Mouse (Mus musculus) intestine, embryonic 16.5 days (tissue): Measurements from ENCODE around the gene Aicda. TPM values are rescaled to one million over a fixed set of nuclear protein-coding genes. Genes with fewer than 3 reads are reported as not detected.
A peak's percentile ranks its signal among the peaks of the same experiment; 100 is the strongest.

ENCODE experiments used
- ATAC-seq: fragments of 200-750 bp; cut with Nextera tagmentation; 2 replicates; pipeline ENCODE4 v1.8.0; 2017; ENCODE audit warnings: moderate TSS enrichment, moderate library complexity
- H3K27ac ChIP-seq: fragments of 300-500 bp; sonication (generic); 2 replicates; pipeline ENCODE4 v1.5.1; 2014; ENCODE audit warnings: mild to moderate bottlenecking, low read length
- H3K27me3 ChIP-seq: fragments of 300-500 bp; sonication (generic); replicated peaks from 2 replicates; pipeline ENCODE4 v1.6.1; 2014; ENCODE audit warnings: low read length, control low read depth, mixed read lengths; ENCODE audit not compliant: control insufficient read depth, insufficient read depth
- H3K36me3 ChIP-seq: fragments of 300-500 bp; sonication (generic); 2 replicates; pipeline ENCODE4 v1.6.1; 2014; ENCODE audit warnings: low read length, control low read depth; ENCODE audit not compliant: control insufficient read depth, insufficient read depth
- H3K4me1 ChIP-seq: fragments of 300-500 bp; sonication (generic); 2 replicates; pipeline ENCODE4 v1.6.1; 2014; ENCODE audit warnings: low read length, control low read depth, mixed read lengths; ENCODE audit not compliant: control insufficient read depth, insufficient read depth
- H3K4me2 ChIP-seq: fragments of 300-500 bp; sonication (generic); 2 replicates; pipeline ENCODE4 v1.6.1; 2014; ENCODE audit warnings: low read depth, low read length, control low read depth
- H3K4me3 ChIP-seq: fragments of 300-500 bp; sonication (generic); 2 replicates; pipeline ENCODE4 v1.5.1; 2014; ENCODE audit warnings: mild to moderate bottlenecking, low read length
- H3K9ac ChIP-seq: fragments of 300-500 bp; sonication (generic); 2 replicates; pipeline ENCODE4 v1.6.1; 2014; ENCODE audit warnings: low read depth, low read length
- H3K9me3 ChIP-seq: fragments of 300-500 bp; sonication (generic); 2 replicates; pipeline ENCODE4 v1.6.1; 2016; ENCODE audit warnings: low read length, control low read depth; ENCODE audit not compliant: control insufficient read depth
- WGBS: fragments of 180-500 bp; shearing (Covaris S2); extraction: QIAGEN DNeasy Blood & Tissue Kit; methylation state at CpG from one replicate; pipeline ENCODE4 v1.1.7; 2014; 5-methylcytosine and 5-hydroxymethylcytosine counted together
- polyA plus RNA-seq: library from polyadenylated mRNA; unstranded; fragments of >200 nt; fragmentation: Nextera tagmentation; extraction: Ambion mirVana; gene quantifications from 2 replicates; pipeline ENCODE4 v1.2.1, GENCODE M21; 2015

The Aicda gene
- polyA plus RNA-seq, 1 experiment from 2014 or later: not detected

DNA sequence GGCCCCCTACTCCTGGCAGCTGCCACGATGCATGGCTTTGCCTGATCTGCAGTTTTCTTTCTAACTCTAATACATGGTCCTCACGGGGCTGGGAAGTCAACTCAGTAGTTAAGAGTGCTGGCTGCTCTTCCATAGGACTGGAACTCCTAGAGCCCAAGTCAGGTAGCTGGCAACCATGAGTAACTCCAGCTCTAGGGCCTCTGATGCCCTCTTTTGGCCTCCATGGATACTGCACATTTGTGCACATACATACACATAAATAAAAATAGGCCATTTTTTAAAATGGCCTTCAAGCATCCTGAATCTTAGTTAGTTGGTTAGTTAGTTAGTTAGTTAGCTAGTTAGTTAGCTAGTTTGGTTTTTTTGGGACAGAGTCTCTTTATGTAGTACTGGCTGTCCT is 39.3 kb downstream of the Aicda start:
- H3K4me2 ChIP-seq: no peak overlapping the region
- H3K27ac ChIP-seq: no peak overlapping the region
- no peak overlapping the region for H3K9ac ChIP-seq
- WGBS: 86% methylated on average over 2 of the region's 2 CpGs
- H3K4me3 ChIP-seq: no peak overlapping the region
- ATAC-seq: no peak
- H3K4me1 ChIP-seq: no peaks in the 10 kb centered on the region
- no peaks in the 10 kb centered on the region for H3K36me3 ChIP-seq
- H3K27me3 ChIP-seq: no peaks in the 10 kb centered on the region
- no peaks in the 10 kb centered on the region for H3K9me3 ChIP-seq

DNA sequence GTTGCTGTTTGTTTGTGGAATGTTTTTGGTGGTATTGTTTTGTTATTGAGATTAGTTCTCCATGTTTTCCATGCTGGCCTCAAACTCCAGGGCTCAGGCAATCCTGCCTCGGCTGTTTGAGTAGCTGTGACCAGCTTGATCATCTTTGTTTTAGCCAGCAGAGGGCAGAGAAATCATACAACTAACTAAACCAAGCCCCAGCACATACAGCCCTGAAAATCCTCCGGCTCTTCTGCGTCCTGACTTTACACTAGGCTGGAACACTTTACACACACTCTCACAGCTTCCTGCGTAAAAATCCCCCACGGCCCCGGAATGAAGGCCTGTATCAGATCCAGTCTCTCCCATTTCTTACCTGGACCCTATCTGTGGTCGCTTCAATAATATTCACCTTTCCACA is 42.0 kb downstream of the Aicda start:
- WGBS: 21% methylated on average over 7 of the region's 7 CpGs
- ATAC-seq: no peak
- Histone ChIP-seq H3K36me3 (no peaks in the 10 kb centered on the region), H3K4me3 (no peak overlapping the region), H3K4me2 (no peak overlapping the region), H3K27me3 (no peaks in the 10 kb centered on the region), H3K9ac (no peak overlapping the region), H3K9me3 (no peaks in the 10 kb centered on the region), H3K27ac (no peak overlapping the region), H3K4me1 (no peaks in the 10 kb centered on the region)

DNA sequence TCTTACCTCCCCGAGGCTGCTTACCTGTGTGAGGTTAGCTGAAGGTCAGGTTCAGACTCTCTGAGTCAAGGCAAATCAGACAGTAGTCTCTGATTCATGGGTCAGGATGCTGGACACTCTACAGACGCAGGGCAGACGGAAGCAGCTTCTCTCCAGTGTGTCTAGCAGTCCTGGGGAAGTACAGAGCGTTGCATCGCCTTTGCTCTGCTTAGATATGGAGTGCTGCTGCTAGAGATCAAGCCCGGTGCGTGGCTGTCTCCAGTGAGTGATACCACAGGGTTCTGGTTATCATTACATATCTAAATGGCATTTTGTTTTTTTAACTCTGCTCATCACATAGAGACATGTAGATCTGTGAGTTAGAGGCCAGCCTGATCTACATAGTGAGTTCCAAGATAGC is 43.0 kb downstream of the Aicda start:
- 58% methylated on average over 7 of the region's 7 CpGs for WGBS
- Histone ChIP-seq H3K27ac (no peak overlapping the region), H3K4me1 (no peaks in the 10 kb centered on the region), H3K4me2 (no peak overlapping the region), H3K9me3 (no peaks in the 10 kb centered on the region), H3K27me3 (no peaks in the 10 kb centered on the region), H3K4me3 (no peak overlapping the region), H3K36me3 (no peaks in the 10 kb centered on the region), H3K9ac (no peak overlapping the region)
- ATAC-seq: no peak

DNA sequence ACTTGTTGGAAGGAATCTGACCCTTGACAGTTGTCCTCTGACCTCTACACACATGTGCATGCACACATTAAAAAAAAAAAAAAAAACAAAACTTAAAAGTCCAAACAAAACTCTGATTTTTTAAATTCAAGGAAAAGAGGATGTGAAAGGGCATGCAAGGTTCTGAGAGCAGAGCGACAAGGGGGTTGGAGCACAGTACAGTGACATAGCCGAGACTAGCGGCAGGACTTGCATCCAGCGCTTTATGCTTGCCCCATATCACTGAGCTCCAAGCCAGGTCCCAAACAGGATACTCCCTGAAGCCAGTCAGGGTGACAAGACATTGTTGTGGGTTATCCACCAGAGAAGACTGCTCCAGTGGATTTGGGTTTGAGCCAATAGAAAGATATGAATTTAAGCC is 44.4 kb downstream of the Aicda start:
- ATAC-seq: no peak
- no peaks in the 10 kb centered on the region for H3K9me3 ChIP-seq
- no peaks in the 10 kb centered on the region for H3K36me3 ChIP-seq
- H3K4me2 ChIP-seq: no peak overlapping the region
- H3K4me3 ChIP-seq: no peak overlapping the region
- no peak overlapping the region for H3K27ac ChIP-seq
- no peaks in the 10 kb centered on the region for H3K27me3 ChIP-seq
- H3K9ac ChIP-seq: no peak overlapping the region
- no peaks in the 10 kb centered on the region for H3K4me1 ChIP-seq
- WGBS: 96% methylated on average over 4 of the region's 4 CpGs

DNA sequence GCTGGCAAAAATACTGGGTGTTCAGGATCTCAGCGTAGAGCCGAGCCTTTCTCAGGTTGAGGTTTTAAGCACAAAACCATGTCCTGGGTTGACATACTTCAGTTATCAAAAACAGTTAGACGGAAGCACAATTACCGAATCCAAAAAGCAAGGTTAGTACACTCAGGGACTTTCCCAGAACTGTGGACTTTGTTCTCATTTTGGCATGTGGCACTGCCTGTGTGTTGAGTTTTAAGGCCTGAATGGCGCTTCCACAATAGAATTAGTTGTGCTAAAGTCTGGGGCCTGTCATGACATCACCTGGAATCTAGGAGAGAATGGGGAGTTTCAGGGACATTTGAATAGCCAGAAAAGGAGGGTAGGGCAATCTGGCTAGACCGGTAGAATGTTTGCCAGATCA is 44.8 kb downstream of the Aicda start:
- ATAC-seq: no peak
- H3K36me3 ChIP-seq: no peaks in the 10 kb centered on the region
- H3K4me1 ChIP-seq: no peaks in the 10 kb centered on the region
- H3K27ac ChIP-seq: no peak overlapping the region
- WGBS: 87% methylated on average over 6 of the region's 6 CpGs
- no peak overlapping the region for H3K4me3 ChIP-seq
- H3K9ac ChIP-seq: no peak overlapping the region
- H3K9me3 ChIP-seq: no peaks in the 10 kb centered on the region
- H3K27me3 ChIP-seq: no peaks in the 10 kb centered on the region
- H3K4me2 ChIP-seq: no peak overlapping the region

DNA sequence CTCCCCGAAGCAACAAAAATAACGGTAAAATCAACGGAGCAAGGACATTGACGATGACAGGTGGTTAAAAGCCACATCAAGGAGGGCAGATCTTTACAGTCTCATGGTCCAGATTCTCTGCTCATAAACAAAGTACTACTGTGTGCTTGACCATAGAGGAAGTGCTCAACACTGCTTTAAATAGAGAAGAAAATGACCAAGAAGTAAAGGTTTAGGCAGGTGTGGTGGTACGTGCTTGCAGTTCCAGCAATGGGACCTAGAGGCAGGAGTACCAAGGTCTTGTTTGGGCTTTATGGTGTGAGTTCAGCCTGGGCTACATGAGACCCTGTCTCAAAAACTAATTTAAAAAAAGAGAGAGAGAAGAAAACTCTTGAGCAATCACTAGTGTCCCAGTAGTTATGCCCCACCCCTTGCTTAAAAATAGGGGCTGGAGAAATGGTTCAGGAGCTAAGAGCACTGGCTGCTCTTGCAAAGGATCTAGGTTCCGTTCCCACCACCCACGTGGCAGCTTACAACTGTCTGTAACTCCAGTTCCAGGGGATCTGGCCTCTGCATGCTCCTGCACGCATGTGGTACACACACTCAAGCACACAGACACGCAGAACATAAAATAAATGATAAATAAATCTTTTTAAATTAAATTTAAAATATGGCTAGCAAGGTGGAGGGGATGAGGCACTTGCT is 45.6 kb downstream of the Aicda start:
- Histone ChIP-seq H3K27me3 (no peaks in the 10 kb centered on the region), H3K36me3 (no peaks in the 10 kb centered on the region), H3K4me2 (no peak overlapping the region), H3K4me1 (no peaks in the 10 kb centered on the region), H3K9me3 (no peaks in the 10 kb centered on the region), H3K4me3 (no peak overlapping the region), H3K27ac (no peak overlapping the region), H3K9ac (no peak overlapping the region)
- no peak for ATAC-seq
- WGBS: 91% methylated on average over 9 of the region's 9 CpGs

DNA sequence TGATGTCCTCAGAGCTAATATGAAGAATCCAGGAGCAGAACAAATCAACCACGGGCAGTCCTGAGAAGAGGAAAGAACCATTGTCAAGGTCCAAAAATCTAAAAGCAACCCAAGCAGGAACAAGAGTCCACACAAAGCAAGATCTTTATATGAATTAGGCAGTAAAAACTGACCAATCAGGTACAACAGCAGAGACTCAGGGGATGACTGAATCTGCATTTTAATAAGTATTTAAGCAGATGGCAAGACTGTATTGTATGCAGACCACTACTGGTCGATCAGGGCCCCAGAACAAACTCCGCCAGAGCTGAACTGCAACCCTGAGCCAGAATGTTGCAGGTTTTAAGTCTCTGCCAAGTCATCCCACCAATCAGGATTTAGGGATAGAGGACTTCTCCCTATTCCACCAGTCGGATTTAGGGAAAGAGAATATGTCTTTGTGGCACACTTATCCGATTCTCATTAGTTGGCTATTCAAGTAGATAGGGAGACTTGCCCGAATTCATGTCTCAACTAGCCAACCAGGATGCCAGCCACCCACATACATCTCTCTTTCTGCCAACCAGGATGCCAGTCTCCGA is 46.6 kb downstream of the Aicda start:
- Histone ChIP-seq H3K4me3 (no peak overlapping the region), H3K27me3 (no peaks in the 10 kb centered on the region), H3K9me3 (no peaks in the 10 kb centered on the region), H3K36me3 (no peaks in the 10 kb centered on the region), H3K9ac (no peak overlapping the region), H3K4me1 (no peaks in the 10 kb centered on the region), H3K4me2 (no peak overlapping the region), H3K27ac (no peak overlapping the region)
- 86% methylated on average over 7 of the region's 7 CpGs for WGBS
- no peak for ATAC-seq

DNA sequence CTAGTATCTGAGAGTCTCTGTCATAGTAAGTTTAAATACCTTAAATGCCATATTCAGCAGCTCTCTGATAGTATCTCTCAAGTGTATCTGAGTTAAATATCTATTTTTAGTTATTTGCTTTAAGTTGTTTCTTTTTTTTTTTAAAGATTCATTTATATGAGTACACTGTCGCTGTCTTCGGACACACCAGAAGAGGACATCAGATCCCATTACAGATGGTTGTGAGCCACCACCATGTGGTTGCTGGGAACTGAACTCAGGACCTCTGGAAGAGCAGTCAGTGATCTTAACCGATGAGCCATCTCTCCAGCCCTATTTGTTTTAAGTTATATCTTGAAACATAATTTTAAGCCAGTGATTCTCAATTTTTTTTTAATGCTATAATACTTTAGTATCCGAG is 47.4 kb downstream of the Aicda start:
- no peaks in the 10 kb centered on the region for H3K36me3 ChIP-seq
- H3K27ac ChIP-seq: no peak overlapping the region
- no peaks in the 10 kb centered on the region for H3K4me1 ChIP-seq
- H3K9ac ChIP-seq: no peak overlapping the region
- H3K4me3 ChIP-seq: no peak overlapping the region
- no peak for ATAC-seq
- H3K27me3 ChIP-seq: no peaks in the 10 kb centered on the region
- no peaks in the 10 kb centered on the region for H3K9me3 ChIP-seq
- no peak overlapping the region for H3K4me2 ChIP-seq
- WGBS: 80% methylated on average over 4 of the region's 4 CpGs

DNA sequence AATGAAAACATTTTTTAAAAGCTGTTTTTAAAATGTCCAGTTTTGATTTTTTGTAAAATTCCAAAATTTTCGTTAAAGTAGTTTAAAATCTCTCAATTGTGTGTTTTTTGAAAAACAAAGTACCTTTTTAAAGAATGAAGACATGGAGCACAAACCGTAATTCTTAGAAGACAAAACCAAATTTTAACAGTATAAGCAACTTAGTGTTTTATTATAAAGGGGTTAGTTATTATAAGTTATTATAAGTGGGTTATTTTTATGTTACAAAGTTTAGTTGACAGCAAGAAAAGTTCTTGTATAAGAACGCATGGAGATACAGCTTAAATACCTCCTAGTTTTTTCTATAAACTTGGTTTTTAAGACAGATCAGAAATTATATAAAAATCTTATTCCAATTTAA is 48.0 kb downstream of the Aicda start:
- Histone ChIP-seq H3K4me3 (peak overlapping the region; percentile 50), H3K9ac (no peak overlapping the region), H3K27ac (no peak overlapping the region), H3K36me3 (no peaks in the 10 kb centered on the region), H3K4me2 (peak overlapping the region; percentile 60), H3K4me1 (no peaks in the 10 kb centered on the region), H3K9me3 (no peaks in the 10 kb centered on the region), H3K27me3 (no peaks in the 10 kb centered on the region)
- 87% methylated on average over 3 of the region's 3 CpGs for WGBS
- no peak for ATAC-seq
